8 mouse cellular contexts compared by ENCODE assay signal in the genomic region with DNA sequence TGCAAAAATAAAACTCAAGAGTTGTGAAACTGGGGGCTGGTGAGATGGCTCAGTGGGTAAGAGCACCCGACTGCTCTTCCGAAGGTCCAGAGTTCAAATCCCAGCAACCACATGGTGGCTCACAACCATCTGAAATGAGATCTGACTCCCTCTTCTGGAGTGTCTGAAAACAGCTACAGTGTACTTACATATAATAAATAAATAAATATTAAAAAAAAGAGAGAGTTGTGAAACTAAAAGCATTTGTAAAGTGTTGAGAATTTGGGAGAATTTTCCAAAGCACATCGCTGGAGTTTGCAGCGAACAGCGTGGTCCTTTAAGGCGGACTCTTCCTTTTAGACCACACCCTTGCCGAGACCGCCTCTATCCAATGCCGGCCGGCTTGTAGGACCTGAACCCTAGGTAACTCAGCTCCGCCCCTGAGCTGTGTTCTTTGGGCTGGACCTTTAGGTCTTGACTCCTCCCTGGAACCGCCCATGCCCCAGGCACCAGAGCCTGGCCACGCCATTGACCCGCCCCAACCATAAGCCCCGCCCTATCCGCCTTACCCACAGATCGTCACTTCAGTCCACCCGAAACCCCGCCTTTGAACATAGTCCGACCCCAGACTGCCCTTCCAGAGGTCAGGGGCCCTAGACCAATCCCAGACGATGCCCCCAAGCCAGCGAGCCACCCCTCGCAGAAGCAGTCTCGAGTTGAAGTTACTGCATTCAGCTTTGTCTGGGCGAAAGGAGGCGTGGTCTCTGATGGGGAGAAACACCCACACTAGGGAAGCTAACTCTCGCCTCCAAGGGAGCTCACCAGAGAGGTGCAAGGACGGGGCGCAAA. TPM values are rescaled to one million over a fixed set of nuclear protein-coding genes. Genes with fewer than 3 reads are reported as not detected.
A peak's percentile ranks its signal among the peaks of the same experiment; 100 is the strongest.
DNase-seq lines count a peak whose midpoint lies in the region; ATAC-seq lines count a peak whose summit lies in the region.

No protein-coding gene starts in this region.

- H3K9me3 ChIP-seq in hindbrain, embryonic 12.5 days (replicated peaks): no peaks in the 10 kb centered on the region

- peak; percentile 95 for DNase-seq in NIH3T3 (ENCODE audit: low read depth)
- DNase-seq in cerebellum, postnatal 10 days: peak; percentile 95 to 97
- peak; percentile 79 to 86 for DNase-seq in frontal cortex, postnatal 10 days (ENCODE audit: low spot score in 2 of 2)
- DNase-seq in layer of hippocampus, postnatal 14 days (ENCODE audit: low spot score in 2 of 2): peak; percentile 79 to 87
- peak; percentile 96 for DNase-seq in lung, postnatal 14 days
- peak; percentile 73 for DNase-seq in retina, adult 2 months (ENCODE audit: low read depth, low spot score)
- peak; percentile 90 to 91 for DNase-seq in thymus, postnatal 36 days

- H3K9ac ChIP-seq in hindbrain, embryonic 12.5 days: peak overlapping the region; percentile 68

- no peaks in the 10 kb centered on the region for H3K36me3 ChIP-seq in hindbrain, embryonic 12.5 days

- peaks cover 6% of the 10 kb centered on the region; the same call in 1 of the 2 replicates for H3K27me3 ChIP-seq in hindbrain, embryonic 12.5 days

- peaks cover 4% of the 10 kb centered on the region for H3K4me1 ChIP-seq in hindbrain, embryonic 12.5 days

- 2% methylated on average over 29 of the region's 29 CpGs for WGBS in hindbrain, embryonic 12.5 days

- H3K4me3 ChIP-seq in hindbrain, embryonic 12.5 days: peak overlapping the region; percentile 57

- ATAC-seq in hindbrain, embryonic 12.5 days (ENCODE audit: low FRiP score): peak; percentile 97

- peak overlapping the region; percentile 65 for H3K4me2 ChIP-seq in hindbrain, embryonic 12.5 days (replicated peaks)

- H3K27ac ChIP-seq in hindbrain, embryonic 12.5 days: peak overlapping the region; percentile 87

RNA-seq across cellular contexts. Expression of a gene that starts 0.7 kb away (rescaled TPM):
- polyA plus RNA-seq in hindbrain, embryonic 12.5 days (2016; fragmentation: Nextera tagmentation; extraction: Ambion mirVana): 76.0 and 76.5 TPM in 2 replicates
- total RNA-seq in layer of hippocampus, postnatal 14 days (2021): 10 to 100 TPM; 67.8 to 71.3 TPM

RNA-seq across cellular contexts. Expression of a gene that starts 5.3 kb away (rescaled TPM):
- polyA plus RNA-seq in hindbrain, embryonic 12.5 days (2016; fragmentation: Nextera tagmentation; extraction: Ambion mirVana): 0.59 and 0.81 TPM in 2 replicates
- not detected for total RNA-seq in layer of hippocampus, postnatal 14 days (2021)

RNA-seq across cellular contexts. Expression of a gene that starts 22.5 kb away (rescaled TPM):
- 1.7 and 2.6 TPM in 2 replicates for polyA plus RNA-seq in hindbrain, embryonic 12.5 days (2016; fragmentation: Nextera tagmentation; extraction: Ambion mirVana)
- 1 to 10 TPM; 2.3 to 3.0 TPM for total RNA-seq in layer of hippocampus, postnatal 14 days (2021)

RNA-seq across cellular contexts. Expression of a gene that starts 44.9 kb away (rescaled TPM):
- polyA plus RNA-seq in hindbrain, embryonic 12.5 days (2016; fragmentation: Nextera tagmentation; extraction: Ambion mirVana): 3.1 and 4.5 TPM in 2 replicates
- not detected for total RNA-seq in layer of hippocampus, postnatal 14 days (2021)

RNA-seq across cellular contexts. Expression of a gene that starts 49.8 kb away (rescaled TPM):
- polyA plus RNA-seq in hindbrain, embryonic 12.5 days (2016; fragmentation: Nextera tagmentation; extraction: Ambion mirVana): 61.0 and 61.9 TPM in 2 replicates
- 10 to 100 TPM; 26.8 to 34.3 TPM for total RNA-seq in layer of hippocampus, postnatal 14 days (2021)

Comparison
In these comparisons a context has a peak if more than half of its experiments do, and no peak if none do; other contexts are left out.
1. Peak in every context shown above with its lines: DNase-seq, ATAC-seq, H3K4me3 ChIP-seq and H3K27ac ChIP-seq.